Mouse (Mus musculus) cerebellum, adult 2 months (tissue): ENCODE results near the gene Zbtb37.

ENCODE experiments used
- CTCF ChIP-seq: fragments of 200-500 bp; IDR thresholded peaks from 2 replicates; pipeline ENCODE4 v1.5.1; 2011; ENCODE audit warnings: low read depth, mild to moderate bottlenecking, control low read depth, low read length, moderate library complexity, borderline replicate concordance; ENCODE audit not compliant: insufficient read depth
- POLR2A ChIP-seq: fragments of 200-500 bp; IDR thresholded peaks from 2 replicates; pipeline ENCODE4 v1.6.1; 2011; ENCODE audit warnings: low read length, control low read depth, borderline replicate concordance; ENCODE audit not compliant: insufficient read depth

DNA sequence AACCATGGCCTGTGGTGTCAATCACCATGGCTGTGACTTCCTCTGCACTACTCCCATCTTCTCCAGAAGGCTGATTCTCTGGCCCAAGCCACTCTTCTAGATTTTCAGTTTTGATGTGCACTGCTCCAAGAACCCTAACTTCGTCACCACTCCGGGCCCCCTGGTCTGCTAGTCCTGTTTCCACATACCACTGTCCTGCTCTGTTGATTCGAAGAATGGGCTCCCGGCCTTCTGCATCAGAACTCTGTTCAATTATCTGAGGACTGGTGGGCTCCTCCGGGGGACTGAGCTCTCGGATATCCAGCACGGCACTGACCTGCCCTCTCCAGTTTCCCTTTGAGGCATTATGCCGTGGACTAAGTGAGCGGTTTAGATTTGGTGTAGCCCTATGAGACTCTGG, 2.8 kb downstream of the Zbtb37 start:
- TF ChIP-seq POLR2A (no peak), CTCF (no peak)
